In genomic region chr17:35046681-35047455, GRCm38 (mm10) we compare ENCODE assay signal across 8 mouse cellular contexts. TPM values are rescaled to one million over a fixed set of nuclear protein-coding genes. Genes with fewer than 3 reads are reported as not detected.
DNase-seq lines count a peak whose midpoint lies in the region; ATAC-seq and TF ChIP-seq lines count a peak whose summit lies in the region.

TSS of gene Msh5 (minus strand) at chr17:35046745.

- intact Hi-C loops in heart, postnatal 14 days (cut with DNase I): no loop called here

- H3K36me3 ChIP-seq in ES-Bruce4 (ENCODE audit: control insufficient read depth, insufficient read depth, low read length, poor library complexity, severe bottlenecking): no peaks in the 10 kb centered on the region
- H3K36me3 ChIP-seq in forebrain, embryonic 13.5 days (ENCODE audit: poor library complexity, severe bottlenecking): no peaks in the 10 kb centered on the region

- no peak for TF ChIP-seq POLR2A in ES-Bruce4 (IDR thresholded peaks at IDR 0.05; ENCODE audit: insufficient read depth, low read length)
- peak; percentile 4; the same call in 1 of the 2 replicates for TF ChIP-seq POLR2A in lung, adult 2 months (IDR thresholded peaks at IDR 0.05; ENCODE audit: borderline replicate concordance, extremely low read depth, low read depth, low read length)

- peak within 1 kb of the TSS; percentile 97 for H3K4me2 ChIP-seq in forebrain, embryonic 13.5 days

- H3K9ac ChIP-seq in ES-Bruce4 (ENCODE audit: low read depth, poor library complexity, severe bottlenecking): peak within 1 kb of the TSS; percentile 88
- peak within 1 kb of the TSS; percentile 88 for H3K9ac ChIP-seq in forebrain, embryonic 13.5 days

- 0 out of 2 replicates have a peak, but pooled peaks have one; percentile 7 for TF ChIP-seq EP300 in ES-Bruce4 (IDR thresholded peaks at IDR 0.05; ENCODE audit: insufficient read depth, low read depth, low read length)

- peak; percentile 97 for DNase-seq in heart, postnatal 14 days
- DNase-seq in layer of hippocampus, adult 18-20 months (ENCODE audit: low spot score in 2 of 2): peak; percentile 83 to 93
- peak; percentile 98 for DNase-seq in lung, adult 2 months
- DNase-seq in thymus, adult 18-20 months: peak; percentile 97 to 98

- H3K4me3 ChIP-seq in ES-Bruce4 (ENCODE audit: low read depth, low read length): peak within 1 kb of the TSS; percentile 67
- H3K4me3 ChIP-seq in forebrain, embryonic 13.5 days: peak within 1 kb of the TSS; percentile 57
- peak within 1 kb of the TSS; percentile 51 for H3K4me3 ChIP-seq in lung, adult 2 months (replicated peaks; ENCODE audit: extremely low read depth, low read depth, low read length)

- TF ChIP-seq CTCF in ES-Bruce4 (IDR thresholded peaks at IDR 0.05; ENCODE audit: low read depth, low read length): no peak
- TF ChIP-seq CTCF in lung, adult 2 months (IDR thresholded peaks at IDR 0.05; ENCODE audit: insufficient read depth, low read length): no peak

- H3K9me3 ChIP-seq in ES-Bruce4 (replicated peaks; ENCODE audit: control insufficient read depth, insufficient read depth, low read length, poor library complexity, severe bottlenecking): no peaks in the 10 kb centered on the region
- no peaks in the 10 kb centered on the region for H3K9me3 ChIP-seq in forebrain, embryonic 13.5 days (replicated peaks)

- WGBS in forebrain, embryonic 13.5 days: 3% methylated on average over 33 of the region's 33 CpGs
- WGBS in lung, adult 2 months: 1% methylated on average over 33 of the region's 33 CpGs

- no peaks in the 10 kb centered on the region for H3K27me3 ChIP-seq in ES-Bruce4 (ENCODE audit: control insufficient read depth, insufficient read depth, low read length, poor library complexity, severe bottlenecking)
- H3K27me3 ChIP-seq in forebrain, embryonic 13.5 days: no peaks in the 10 kb centered on the region

- ATAC-seq in cerebellum, adult (ENCODE audit: insufficient number of reproducible peaks, low FRiP score, low TSS enrichment): peak; percentile 95
- peak; percentile 98 for ATAC-seq in forebrain, embryonic 13.5 days
- peak; percentile 83 for ATAC-seq in neutrophil, adult 5-6 weeks (ENCODE audit: extremely low read depth, insufficient number of reproducible peaks, low FRiP score, poor library complexity, severe bottlenecking)

- H3K4me1 ChIP-seq in ES-Bruce4 (ENCODE audit: control insufficient read depth, insufficient read depth, low read length): peaks cover 3% of the 10 kb centered on the region
- H3K4me1 ChIP-seq in forebrain, embryonic 13.5 days: peaks cover 49% of the 10 kb centered on the region
- peaks cover 27% of the 10 kb centered on the region for H3K4me1 ChIP-seq in lung, adult 2 months (ENCODE audit: control insufficient read depth, insufficient read depth, low read length)

- H3K27ac ChIP-seq in ES-Bruce4 (ENCODE audit: insufficient read depth, low read length): no peak within 1 kb of the TSS
- peak within 1 kb of the TSS; percentile 80 for H3K27ac ChIP-seq in forebrain, embryonic 13.5 days

RNA-seq across cellular contexts. Expression of gene Msh5, which starts in this region (rescaled TPM):
- 6.7 and 7.4 TPM in 2 replicates for polyA plus RNA-seq in ES-Bruce4 (2011; ENCODE audit: insufficient read depth, insufficient read length, low read depth, missing spikeins)
- polyA plus RNA-seq in forebrain, embryonic 13.5 days (2015; fragmentation: Nextera tagmentation; extraction: Ambion mirVana): 4.5 and 5.9 TPM in 2 replicates
- 1 to 10 TPM; 1.6 to 2.0 TPM for total RNA-seq in heart, postnatal 14 days (2021)
- 1 to 10 TPM; 1.5 to 1.6 TPM for total RNA-seq in layer of hippocampus, adult 18-20 months (2021)
- polyA plus RNA-seq in lung, adult 2 months (2012; rRNA removed): 5.4 and 6.0 TPM in 2 replicates
- total RNA-seq in neutrophil, adult 5-6 weeks (2017): 4.7 and 7.0 TPM in 2 replicates
